Mouse (Mus musculus): ENCODE results near the gene Tmem126a.

Gene Tmem126a

DNA sequence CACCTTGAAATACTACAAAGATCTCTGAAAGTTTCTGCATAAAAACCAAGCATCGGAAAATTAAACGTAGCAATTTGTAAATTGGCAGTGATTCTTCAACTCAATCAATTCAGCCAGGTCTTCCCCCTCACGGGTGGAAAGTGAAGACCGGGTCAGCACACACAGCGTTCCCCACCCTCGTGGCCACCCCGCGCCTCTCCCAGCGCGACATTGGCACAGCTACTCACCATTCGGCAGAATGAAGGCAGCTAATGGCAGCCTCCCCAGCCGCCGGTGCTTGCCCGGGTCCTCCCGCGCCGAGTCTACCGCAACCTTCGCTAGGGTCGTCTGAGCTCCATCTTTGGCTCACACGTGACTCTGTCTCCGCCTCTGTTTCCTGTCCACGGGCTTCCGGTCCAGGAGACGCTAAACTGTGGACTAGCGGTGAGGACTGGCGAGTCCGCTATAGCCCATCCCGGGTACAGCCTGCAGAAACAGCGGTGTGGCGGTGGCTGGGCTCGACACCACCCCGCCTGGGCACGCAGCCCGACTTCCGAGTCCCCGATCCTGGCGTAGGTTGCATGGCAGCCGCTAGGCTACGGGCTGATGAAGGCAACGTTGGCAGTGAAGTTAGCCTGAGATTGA, at the start of gene Tmem126a:
Gene Tmem126a, minus strand, starts transcription at position 385 of the 624 bp plus-strand sequence.
- peak; percentile 77 for DNase-seq (ENCODE audit: low spot score)

DNA sequence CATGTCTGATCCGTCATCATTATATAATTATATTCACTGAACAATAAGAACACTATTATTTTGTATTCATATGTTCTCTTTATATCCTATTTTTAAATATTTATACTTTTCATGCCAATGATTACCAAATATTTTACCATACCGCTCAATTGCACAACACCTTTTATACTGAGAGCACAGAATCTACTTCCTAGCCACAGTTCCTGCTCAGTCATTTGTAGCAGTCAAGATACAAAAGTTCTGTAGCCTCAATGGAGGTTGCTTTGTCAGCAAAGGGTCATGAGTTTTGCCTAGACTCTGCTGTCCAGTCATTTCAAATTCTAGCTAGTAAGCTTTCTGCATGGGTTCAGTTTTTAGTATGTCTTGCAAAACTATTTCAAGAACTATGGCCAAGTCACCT, 25.6 kb upstream of the Tmem126a start:
- no peak for DNase-seq (ENCODE audit: low spot score)

DNA sequence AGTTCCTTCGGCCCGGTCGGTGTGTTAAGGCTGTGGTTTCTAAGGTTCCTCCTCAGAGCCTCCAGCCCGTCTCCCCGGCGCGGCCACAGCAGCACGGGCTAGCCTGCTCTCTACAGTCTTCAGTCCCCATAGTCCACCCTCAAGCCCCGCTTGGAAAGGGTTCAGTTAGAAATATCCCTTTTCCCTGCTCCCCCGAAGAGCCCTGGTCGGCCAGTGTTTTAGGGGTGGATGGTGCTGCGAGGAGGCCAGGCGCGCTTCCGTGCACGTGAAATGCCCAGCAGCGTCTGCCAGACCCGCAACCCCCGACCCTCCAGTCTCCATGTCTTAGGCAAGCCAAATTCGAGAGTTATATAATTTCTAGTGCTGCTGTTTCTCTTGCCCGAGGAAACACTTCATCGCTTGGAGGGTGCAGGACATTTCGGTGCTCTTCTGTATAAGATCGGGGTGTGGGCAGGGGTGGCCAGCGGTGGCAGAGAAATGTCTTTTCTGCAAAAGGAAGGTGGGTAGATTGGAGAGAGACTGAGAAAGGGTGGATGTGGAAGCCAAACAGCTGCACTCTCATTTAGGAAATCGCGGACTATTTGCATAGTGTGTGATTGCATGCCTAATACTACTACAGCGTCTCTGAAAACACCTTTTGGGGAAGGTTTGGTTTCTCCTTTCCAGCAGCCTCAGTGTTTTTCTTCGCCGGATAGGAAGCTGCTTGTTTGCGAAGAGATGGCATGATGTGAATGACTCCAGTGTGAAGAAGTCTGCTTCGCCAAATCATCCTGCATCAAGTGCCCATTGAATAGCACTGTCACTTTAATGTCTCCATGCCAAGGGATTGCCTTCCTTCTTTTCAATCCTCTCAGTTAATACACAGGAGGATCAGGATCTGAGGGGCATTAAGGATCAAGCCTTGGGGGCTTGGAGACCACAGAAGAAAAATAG, 19.6 kb upstream of the Tmem126a start, which contains the start of gene Dlg2:
Gene Dlg2, plus strand, starts transcription at position 360 of the 933 bp plus-strand sequence.
- DNase-seq (ENCODE audit: low spot score): no peak

DNA sequence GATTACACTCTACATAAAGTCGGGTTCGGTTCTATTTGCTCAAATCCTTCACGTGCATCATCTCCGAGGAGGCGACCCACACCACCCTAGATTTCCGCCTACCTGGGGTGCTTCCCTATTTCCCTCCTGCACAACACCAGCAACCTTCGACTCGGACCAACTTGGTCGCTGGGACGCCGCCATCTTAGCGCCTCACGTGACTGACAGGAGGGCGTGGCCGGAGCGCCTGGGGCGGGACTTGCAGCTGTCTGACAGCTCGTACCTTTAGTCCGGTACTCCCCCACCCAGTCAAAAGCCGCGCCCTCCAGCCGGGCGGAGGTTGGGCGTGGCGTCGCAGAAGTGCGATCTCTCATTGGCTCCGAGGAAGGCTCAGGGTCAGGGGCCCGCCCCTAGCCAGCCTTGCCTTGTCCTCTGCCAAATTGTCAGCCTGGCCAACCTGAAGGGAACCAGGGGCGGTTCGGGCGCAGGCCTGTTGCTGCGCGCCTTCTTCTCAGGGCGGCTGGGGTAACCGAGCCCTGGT, 18.8 kb upstream of the Tmem126a start, which contains the start of gene Tmem126b:
Gene Tmem126b, minus strand, starts transcription at position 209 of the 520 bp plus-strand sequence.
- peak; percentile 98 for DNase-seq (ENCODE audit: low spot score)

DNA sequence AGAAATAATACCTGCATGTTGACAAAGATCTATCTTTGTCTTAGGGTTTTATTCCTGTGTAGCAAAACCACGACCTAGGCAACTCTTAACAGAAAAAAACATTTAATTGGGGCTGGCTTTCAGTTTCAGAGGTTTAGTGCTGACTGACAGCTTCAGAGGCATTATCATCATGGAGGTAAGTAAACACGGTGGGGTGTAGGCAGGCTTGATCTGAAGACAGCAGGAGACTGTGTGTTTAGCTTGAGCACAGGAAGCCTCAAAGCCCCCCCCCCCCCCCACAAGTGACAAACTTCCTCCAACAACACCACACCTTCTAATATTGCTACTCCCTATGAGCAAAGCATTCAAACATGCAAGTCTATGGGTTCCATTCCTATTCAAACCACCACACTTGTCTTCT, 16.5 kb upstream of the Tmem126a start:
- no peak for DNase-seq (ENCODE audit: low spot score)

DNA sequence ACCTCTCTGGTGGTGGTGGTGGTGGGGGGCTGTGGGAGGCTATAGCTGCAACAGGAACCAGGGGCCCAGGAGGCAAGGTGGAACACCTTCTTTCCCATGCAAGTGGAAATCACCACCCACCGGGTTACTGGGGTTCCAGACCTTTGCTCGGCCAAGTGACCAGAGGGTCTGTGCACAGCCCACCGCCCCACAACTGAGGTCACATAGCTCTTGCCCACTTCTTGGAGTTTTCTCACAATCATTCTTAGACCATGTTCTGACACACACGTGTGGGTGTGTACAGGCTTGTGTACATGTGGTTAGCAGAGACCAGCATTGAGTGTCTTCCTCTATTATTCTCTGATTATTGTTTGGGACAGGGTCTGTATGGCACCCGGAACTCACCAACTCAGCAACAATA, 4.4 kb upstream of the Tmem126a start:
- no peak for DNase-seq (ENCODE audit: low spot score)

DNA sequence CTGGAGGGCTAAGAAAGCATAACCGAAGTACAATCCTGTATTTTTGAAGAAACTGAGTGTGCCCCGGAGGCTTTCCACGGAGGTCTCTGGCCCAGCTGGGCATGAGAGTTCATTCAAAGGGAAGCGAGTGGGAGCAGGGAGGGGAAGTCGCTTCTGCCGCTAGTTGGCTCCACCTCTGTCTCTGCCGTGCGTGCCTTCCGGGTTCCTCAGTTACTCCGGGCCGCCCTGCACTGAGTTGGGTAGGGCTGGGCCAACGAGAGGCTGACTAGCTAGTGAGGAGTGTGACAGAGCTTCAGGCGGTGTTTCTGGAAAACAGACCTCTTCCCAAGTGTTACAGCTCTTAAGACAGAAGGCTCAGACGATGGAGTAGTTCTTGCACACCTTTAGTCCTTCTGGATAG, 3.9 kb upstream of the Tmem126a start:
- DNase-seq (ENCODE audit: low spot score): peak; percentile 43

DNA sequence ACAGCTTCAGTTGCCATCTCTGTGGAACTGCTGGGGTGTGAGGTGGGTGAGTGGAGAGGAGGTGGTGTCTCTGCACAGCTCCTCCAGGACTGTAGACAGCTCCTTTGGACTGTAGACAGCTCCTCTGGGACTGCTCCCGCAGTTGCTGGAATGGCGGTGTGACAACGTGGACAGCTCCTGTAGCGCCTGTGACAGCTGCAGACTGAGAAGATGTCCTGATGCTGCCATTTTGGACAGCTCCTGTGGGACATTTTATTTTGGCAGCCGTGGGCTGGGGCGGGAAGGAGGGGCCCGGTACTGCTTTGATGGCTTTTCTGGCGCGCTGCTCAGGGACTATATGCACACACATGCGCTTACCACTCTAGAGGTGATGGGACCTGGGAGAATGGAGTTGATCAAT, 3.3 kb upstream of the Tmem126a start:
- no peak for DNase-seq (ENCODE audit: low spot score)

DNA sequence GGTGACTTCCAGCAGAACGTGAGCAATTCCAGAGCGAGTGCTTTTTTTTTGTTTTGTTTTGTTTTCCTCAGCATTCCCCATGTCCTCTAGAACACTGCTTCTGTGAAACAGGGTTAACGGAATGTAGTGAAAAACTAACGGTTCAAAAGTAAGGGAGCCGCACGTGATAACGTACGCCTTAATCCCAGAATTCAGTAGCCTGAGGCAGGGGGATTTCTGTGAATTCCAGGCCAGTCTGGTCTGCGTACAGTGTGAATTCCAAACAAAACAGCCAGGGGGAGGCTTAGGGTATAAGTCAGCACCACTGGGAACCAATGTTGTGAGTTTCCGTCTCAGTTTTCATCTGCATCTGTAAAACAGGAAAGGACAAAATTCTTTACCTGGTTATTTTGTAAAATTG, 488 bp upstream of the Tmem126a start:
- no peak for DNase-seq (ENCODE audit: low spot score)

DNA sequence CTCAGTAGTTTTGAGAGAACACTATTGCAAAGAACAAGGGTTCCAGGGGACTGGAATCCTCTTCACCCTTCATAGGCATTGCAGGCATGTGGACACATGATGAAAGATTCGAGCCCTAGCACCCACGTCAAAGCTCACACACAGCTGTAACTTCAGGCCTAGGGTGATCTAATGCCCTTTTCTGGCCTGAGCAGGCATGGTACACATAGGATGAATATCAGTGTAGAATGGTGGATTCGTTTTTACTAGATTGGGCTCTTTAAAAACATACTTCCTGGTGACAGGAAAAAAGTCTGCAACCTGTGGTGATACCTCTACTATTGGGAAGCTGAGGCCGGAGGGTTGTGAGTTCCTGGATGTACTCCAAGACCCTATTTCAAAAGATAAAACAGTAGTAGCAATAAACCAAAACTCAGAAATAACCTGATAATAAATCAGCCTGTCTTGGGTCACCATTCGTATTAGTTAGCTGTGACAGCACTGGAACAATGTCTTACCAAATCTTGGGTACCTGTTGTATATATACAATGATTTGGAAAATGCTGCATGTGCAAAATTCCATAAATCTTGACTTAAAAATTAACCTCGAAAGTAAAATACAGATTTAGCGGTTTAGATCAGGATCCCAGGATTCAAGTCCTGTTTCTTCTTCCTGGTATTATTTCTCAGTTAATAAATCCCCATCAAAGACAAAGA, 732 bp downstream of the Tmem126a start:
- DNase-seq (ENCODE audit: low spot score): no peak

DNA sequence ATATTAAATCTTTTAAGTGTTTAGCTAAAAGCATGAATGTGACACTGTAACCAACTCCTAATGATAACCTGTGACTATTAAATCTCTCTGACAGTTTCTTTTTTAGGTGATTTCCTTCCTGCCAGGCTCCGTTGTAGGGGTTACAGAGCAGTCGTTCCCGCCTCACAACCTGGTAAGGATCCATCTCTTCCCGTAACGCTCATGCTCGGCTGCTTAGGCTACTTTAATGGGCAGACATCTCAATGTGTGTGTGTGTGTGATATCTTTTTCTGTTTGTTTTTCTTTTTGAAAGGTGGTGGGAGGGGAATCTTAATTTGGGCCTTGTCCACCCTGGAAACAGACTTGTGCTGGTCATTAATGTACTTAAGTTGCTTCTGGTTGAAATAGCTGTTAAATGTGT, 12.8 kb downstream of the Tmem126a start:
- DNase-seq (ENCODE audit: low spot score): peak; percentile 37

DNA sequence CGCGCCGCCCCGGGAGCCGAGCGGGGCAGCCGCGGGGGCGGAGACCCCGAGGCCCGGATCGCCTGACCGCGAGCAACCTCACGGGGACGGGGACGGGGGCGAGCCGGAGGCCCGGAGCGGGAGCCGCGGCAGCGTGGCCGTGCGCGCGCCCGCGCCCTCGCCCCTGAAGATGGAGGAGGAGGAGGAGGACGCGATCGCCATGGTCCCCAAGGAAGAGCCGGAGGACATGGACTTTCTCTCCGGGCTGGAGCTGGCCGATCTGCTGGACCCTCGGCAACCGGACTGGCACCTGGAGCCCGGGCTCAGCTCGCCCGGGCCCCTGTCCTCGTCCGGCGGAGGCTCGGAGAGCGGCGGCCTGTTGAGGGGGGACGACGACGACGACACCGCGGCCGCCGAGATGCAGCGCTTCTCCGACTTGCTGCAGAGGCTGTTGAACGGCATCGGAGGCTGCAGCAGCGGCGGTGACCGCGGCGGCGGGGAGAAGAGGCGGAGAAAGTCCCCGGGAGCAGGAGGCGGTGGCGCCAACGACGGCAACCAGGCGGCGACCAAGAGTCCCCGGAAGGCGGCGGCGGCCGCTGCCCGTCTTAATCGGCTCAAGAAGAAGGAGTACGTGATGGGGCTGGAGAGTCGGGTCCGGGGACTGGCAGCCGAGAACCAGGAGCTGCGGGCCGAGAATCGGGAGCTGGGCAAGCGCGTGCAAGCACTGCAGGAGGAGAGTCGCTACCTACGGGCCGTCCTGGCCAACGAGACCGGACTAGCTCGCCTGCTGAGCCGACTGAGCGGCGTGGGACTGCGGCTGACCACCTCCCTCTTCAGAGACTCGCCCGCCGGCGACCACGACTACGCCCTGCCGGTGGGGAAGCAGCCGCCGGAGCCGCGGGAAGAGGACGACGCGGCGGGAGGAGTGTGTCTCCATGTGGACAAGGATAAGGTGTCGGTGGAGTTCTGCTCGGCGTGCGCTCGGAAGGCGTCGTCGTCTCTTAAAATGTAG, 13.6 kb downstream of the Tmem126a start:
- DNase-seq (ENCODE audit: low spot score): peak; percentile 55

DNA sequence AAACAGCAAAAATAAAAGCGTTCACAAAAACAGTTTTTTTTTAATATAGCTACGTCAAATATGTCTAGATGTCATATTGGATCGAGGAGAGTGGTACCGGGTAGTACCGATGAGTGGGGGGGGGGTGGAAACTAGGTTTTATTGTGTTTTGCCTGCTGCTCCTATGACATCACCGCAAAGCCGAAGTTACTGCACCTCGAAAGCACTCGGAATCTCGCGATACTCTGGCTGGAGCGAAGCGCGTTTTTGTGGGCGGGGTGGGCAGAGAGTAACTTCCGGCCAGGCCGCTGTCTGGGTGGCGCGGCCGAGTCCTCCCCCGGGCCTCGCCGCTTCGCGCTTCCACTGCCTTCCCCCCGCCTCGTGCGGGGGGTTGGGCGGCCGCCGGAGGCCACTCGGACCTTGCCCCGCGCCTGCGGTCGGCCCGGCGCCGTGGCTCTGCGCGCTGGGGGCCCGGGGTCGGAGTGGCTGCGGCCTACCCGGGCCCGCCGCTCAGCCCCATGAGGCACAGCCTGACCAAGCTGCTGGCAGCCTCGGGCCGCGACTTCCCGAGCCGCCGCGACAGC, 14.4 kb downstream of the Tmem126a start, which contains the start of gene Crebzf:
Gene Crebzf, plus strand, starts transcription at position 212 of the 563 bp plus-strand sequence.
- peak; percentile 97 for DNase-seq (ENCODE audit: low spot score)

DNA sequence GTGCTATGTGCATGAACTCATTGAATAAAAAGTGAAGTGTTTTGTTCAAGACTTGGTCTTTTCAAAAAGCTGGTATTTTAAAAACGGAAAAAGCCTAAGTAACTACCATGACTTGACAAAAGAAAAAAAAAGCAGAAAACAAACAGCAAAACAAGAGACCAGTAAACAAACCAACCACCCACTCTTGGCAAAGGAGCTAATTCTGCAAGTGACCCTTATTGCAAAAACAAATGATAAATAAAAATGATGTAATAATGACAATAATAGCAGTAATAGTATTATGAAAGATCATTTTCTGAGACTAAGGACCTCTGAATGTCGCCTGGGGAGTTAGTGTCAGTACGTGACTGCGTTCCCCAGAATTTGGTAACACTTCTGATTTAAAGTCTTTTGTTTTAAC, 15.0 kb downstream of the Tmem126a start:
- no peak for DNase-seq (ENCODE audit: low spot score)

DNA sequence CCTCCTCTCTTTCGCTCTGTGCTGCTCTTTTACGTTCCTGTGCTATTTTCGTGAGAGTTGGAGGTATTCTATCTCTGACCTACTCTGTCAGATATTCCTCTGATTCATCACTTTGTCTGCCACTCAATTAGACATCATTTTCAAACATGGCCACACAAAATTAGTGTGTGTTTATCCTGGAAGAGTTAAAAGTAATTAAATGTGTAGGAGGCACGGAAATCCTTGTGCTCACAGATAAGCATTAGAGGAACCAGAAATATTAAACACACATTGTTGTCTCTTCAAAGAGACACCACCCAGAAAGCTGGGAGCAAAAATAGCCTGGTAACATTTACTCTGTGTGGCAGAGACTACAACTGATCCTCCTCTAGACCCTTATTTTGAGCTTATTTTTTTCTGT, 17.0 kb downstream of the Tmem126a start:
- DNase-seq (ENCODE audit: low spot score): no peak

DNA sequence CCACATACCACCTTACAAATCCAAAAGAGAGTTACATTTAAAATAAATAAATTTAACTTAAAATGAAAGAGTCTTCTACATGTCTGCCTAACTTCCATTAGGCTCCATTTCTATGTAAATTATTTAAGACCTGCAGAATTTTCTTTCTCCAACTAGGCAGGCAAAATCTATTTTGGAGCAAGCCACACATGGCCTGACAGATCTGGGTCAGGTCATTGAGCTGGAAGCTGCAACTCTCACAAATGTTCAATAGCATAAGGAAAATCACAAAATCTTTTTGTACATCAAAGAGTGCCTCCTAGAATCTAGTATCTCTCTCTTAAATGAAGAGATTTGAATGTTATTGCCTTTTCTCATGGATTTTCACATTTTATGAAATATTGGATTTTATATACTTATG, 24.8 kb downstream of the Tmem126a start:
- no peak for DNase-seq (ENCODE audit: low spot score)

DNA sequence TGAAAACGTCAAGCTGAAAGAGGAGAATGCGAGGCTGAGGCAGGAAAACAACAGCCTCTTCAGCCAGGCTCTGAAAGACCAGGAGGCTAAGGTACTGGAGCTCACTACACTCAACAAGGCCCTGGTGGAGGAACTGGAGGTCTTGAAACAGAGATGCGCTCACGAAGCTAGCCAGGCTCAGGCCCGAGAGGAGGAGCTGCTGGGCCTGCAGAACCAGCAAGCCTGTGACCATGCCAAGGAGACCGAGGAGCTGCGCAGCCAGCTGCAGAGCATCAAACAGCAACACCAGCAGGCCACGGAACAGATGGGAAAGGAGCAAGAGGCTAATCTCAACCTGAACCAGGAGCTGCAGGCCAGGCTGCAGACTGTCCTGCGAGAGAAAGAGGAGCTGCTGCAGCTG, 30.0 kb downstream of the Tmem126a start:
- no peak for DNase-seq (ENCODE audit: low spot score)

DNA sequence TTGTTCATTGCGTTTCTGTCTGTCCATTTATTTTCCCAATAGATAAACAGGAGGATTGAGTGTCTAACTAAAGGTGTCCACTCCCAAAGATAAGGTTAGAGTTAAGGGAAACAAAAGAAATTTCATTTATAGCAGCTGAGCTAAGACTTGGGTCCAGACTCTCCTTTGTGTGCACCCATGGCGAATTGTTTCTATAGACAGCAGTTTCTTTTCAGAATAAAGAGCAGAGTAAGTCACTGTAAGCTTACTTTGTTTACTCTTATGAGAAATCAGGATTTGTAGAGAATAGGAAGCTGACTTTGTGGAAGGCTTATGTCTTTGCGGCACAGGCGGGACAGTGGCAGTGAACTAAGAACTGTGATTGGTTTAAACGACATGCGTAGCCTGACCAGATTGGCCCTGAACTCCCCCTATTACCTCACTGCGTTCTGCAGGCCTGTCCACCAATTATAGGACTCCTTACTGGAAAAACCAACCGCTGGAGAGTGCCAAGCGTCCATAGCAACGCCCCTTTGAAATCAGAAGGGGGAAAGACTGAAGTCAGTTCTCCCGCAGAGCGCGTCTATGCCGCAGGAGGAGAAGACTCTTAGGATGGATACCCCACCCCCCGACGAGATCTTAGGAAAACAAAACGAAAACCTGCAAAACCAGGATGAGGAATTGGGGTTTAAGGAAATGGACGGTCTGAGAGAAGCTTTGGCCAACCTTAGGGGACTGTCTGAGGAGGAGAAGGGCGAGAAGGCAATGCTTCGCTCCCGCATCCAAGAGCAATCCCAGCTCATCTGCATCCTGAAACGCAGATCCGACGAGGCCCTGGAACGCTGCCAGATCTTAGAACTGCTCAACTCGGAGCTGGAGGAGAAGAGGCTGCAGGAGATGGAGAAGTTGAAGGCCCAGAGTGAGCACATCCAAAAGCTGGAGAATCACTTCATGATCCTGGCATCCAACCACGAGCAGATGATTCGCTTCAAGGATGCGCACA, 30.7 kb downstream of the Tmem126a start, which contains the start of gene Ccdc89:
Gene Ccdc89, plus strand, starts transcription at position 558 of the 982 bp plus-strand sequence.
- DNase-seq (ENCODE audit: low spot score): peak; percentile 40

DNA sequence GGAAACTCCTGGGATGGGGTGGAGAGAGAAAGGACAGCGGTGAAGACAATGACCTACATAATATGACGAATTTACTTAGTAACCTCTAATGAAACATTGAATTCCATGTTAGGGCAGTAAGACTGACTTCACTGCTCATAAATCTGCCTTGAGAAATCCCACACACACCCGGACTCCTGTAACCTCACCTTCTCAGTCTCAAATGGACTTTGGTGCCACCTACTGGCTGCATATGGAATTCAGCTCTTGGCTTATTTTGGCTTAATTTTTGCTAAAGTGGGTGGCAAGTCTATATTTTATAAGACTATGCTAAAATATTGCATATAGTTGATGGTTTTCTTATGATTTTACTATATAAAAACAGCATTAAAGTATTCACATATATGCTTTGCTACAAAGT, 47.1 kb downstream of the Tmem126a start:
- DNase-seq (ENCODE audit: low spot score): peak; percentile 42

All from c-Kit-positive CD71-positive TER-119-positive erythroid progenitor cells, embryonic 14.5 days (primary cell).